Mouse (Mus musculus): ENCODE data around the gene Flt4. TPM values are rescaled to one million over a fixed set of nuclear protein-coding genes. Genes with fewer than 3 reads are reported as not detected.
A peak's percentile ranks its signal among the peaks of the same experiment; 100 is the strongest.

Flt4 gene
- polyA plus RNA-seq, 1 experiment, result 0.01 TPM

GRCm38 (mm10) chr11:49650994-49651761 lies 42.1 kb downstream of the Flt4 start:
- H3K36me3 ChIP-seq (ENCODE audit: control insufficient read depth, insufficient read depth), result no peaks in the 10 kb centered on the region
- no peak overlapping the region for H3K4me3 ChIP-seq
- H3K27me3 ChIP-seq (ENCODE audit: control insufficient read depth, insufficient read depth, insufficient read length), result peaks cover 7% of the 10 kb centered on the region
- no peak overlapping the region for H3ac ChIP-seq (ENCODE audit: control insufficient read depth, insufficient read length)
- no peaks in the 10 kb centered on the region for H3K79me2 ChIP-seq (ENCODE audit: control insufficient read depth, insufficient read depth)
- TF ChIP-seq SRF (IDR thresholded peaks at IDR 0.05; ENCODE audit: control insufficient read depth, insufficient read length, low read depth) (no peak), CEBPB (IDR thresholded peaks at IDR 0.05; ENCODE audit: insufficient read depth, poor library complexity, severe bottlenecking) (no peak), POLR2A (IDR thresholded peaks at IDR 0.05; ENCODE audit: insufficient read length, low read depth) (no peak), E2F4 (IDR thresholded peaks at IDR 0.05; ENCODE audit: insufficient read depth) (no peak), TCF3 (IDR thresholded peaks at IDR 0.05; ENCODE audit: insufficient read length, low read depth) (no peak), USF1 (IDR thresholded peaks at IDR 0.05; ENCODE audit: low read depth) (no peak), POLR2AphosphoS2 (IDR thresholded peaks at IDR 0.05; ENCODE audit: insufficient read length, low read depth) (no peak), MYOG (IDR thresholded peaks at IDR 0.05; ENCODE audit: control insufficient read depth in 1 of 3, insufficient read depth in 1 of 3, insufficient read length in 2 of 3, low read depth in 2 of 3) (no peak), TCF12 (IDR thresholded peaks at IDR 0.05; ENCODE audit: insufficient read depth, poor library complexity, severe bottlenecking) (no peak), REST (IDR thresholded peaks at IDR 0.05; ENCODE audit: insufficient read depth, insufficient read length) (no peak), MYOD1 (IDR thresholded peaks at IDR 0.05; ENCODE audit: control insufficient read depth in 1 of 3, insufficient read length in 2 of 3, low read depth in 2 of 3) (no peak), MAX (IDR thresholded peaks at IDR 0.05; ENCODE audit: low read depth) (no peak)
- peak overlapping the region; percentile 21 for H3K4me2 ChIP-seq (ENCODE audit: low read depth)

- Histone ChIP-seq H3K36me3 (ENCODE audit: control insufficient read depth, insufficient read depth) (no peaks in the 10 kb centered on the region), H3K4me2 (ENCODE audit: low read depth) (peak overlapping the region; percentile 21), H3K79me2 (ENCODE audit: control insufficient read depth, insufficient read depth) (no peaks in the 10 kb centered on the region), H3K27me3 (ENCODE audit: control insufficient read depth, insufficient read depth, insufficient read length) (peaks cover 7% of the 10 kb centered on the region), H3ac (ENCODE audit: control insufficient read depth, insufficient read length) (no peak overlapping the region), H3K4me3 (no peak overlapping the region)
- TF ChIP-seq POLR2AphosphoS2 (IDR thresholded peaks at IDR 0.05; ENCODE audit: insufficient read length, low read depth) (no peak), CEBPB (IDR thresholded peaks at IDR 0.05; ENCODE audit: insufficient read depth, poor library complexity, severe bottlenecking) (no peak), USF1 (IDR thresholded peaks at IDR 0.05; ENCODE audit: low read depth) (no peak), TCF12 (IDR thresholded peaks at IDR 0.05; ENCODE audit: insufficient read depth, poor library complexity, severe bottlenecking) (no peak), MYOD1 (IDR thresholded peaks at IDR 0.05; ENCODE audit: control insufficient read depth in 1 of 3, insufficient read length in 2 of 3, low read depth in 2 of 3) (no peak), POLR2A (IDR thresholded peaks at IDR 0.05; ENCODE audit: insufficient read length, low read depth) (no peak), TCF3 (IDR thresholded peaks at IDR 0.05; ENCODE audit: insufficient read length, low read depth) (no peak), E2F4 (IDR thresholded peaks at IDR 0.05; ENCODE audit: insufficient read depth) (no peak), REST (IDR thresholded peaks at IDR 0.05; ENCODE audit: insufficient read depth, insufficient read length) (no peak), SRF (IDR thresholded peaks at IDR 0.05; ENCODE audit: control insufficient read depth, insufficient read length, low read depth) (no peak), MYOG (IDR thresholded peaks at IDR 0.05; ENCODE audit: control insufficient read depth in 1 of 3, insufficient read depth in 1 of 3, insufficient read length in 2 of 3, low read depth in 2 of 3) (no peak), MAX (IDR thresholded peaks at IDR 0.05; ENCODE audit: low read depth) (no peak)
Observed at GRCm38 (mm10) chr11:49651762-49652322, 42.8 kb downstream of the Flt4 start.

- H3K4me3 ChIP-seq, result no peak overlapping the region
- TF ChIP-seq TCF3 (IDR thresholded peaks at IDR 0.05; ENCODE audit: insufficient read length, low read depth), result no peak
- no peak for TF ChIP-seq MYOD1 (IDR thresholded peaks at IDR 0.05; ENCODE audit: control insufficient read depth in 1 of 3, insufficient read length in 2 of 3, low read depth in 2 of 3)
- no peak for TF ChIP-seq REST (IDR thresholded peaks at IDR 0.05; ENCODE audit: insufficient read depth, insufficient read length)
- H3K79me2 ChIP-seq (ENCODE audit: control insufficient read depth, insufficient read depth), result no peaks in the 10 kb centered on the region
Observed at GRCm38 (mm10) chr11:49652401-49653078, 43.5 kb downstream of the Flt4 start.

GRCm38 (mm10) chr11:49653079-49653408 lies 44.0 kb downstream of the Flt4 start:
- H3K4me2 ChIP-seq (ENCODE audit: low read depth), result no peak overlapping the region
- no peak overlapping the region for H3ac ChIP-seq (ENCODE audit: control insufficient read depth, insufficient read length)
- TF ChIP-seq TCF3 (IDR thresholded peaks at IDR 0.05; ENCODE audit: insufficient read length, low read depth), result no peak
- TF ChIP-seq SRF (IDR thresholded peaks at IDR 0.05; ENCODE audit: control insufficient read depth, insufficient read length, low read depth), result no peak
- no peak for TF ChIP-seq POLR2A (IDR thresholded peaks at IDR 0.05; ENCODE audit: insufficient read length, low read depth)
- TF ChIP-seq USF1 (IDR thresholded peaks at IDR 0.05; ENCODE audit: low read depth), result no peak
- no peak for TF ChIP-seq E2F4 (IDR thresholded peaks at IDR 0.05; ENCODE audit: insufficient read depth)
- no peak for TF ChIP-seq CEBPB (IDR thresholded peaks at IDR 0.05; ENCODE audit: insufficient read depth, poor library complexity, severe bottlenecking)
- no peak for TF ChIP-seq MAX (IDR thresholded peaks at IDR 0.05; ENCODE audit: low read depth)
- TF ChIP-seq TCF12 (IDR thresholded peaks at IDR 0.05; ENCODE audit: insufficient read depth, poor library complexity, severe bottlenecking), result no peak
- no peak for TF ChIP-seq MYOD1 (IDR thresholded peaks at IDR 0.05; ENCODE audit: control insufficient read depth in 1 of 3, insufficient read length in 2 of 3, low read depth in 2 of 3)
- TF ChIP-seq POLR2AphosphoS2 (IDR thresholded peaks at IDR 0.05; ENCODE audit: insufficient read length, low read depth), result no peak
- TF ChIP-seq REST (IDR thresholded peaks at IDR 0.05; ENCODE audit: insufficient read depth, insufficient read length), result no peak
- TF ChIP-seq MYOG (IDR thresholded peaks at IDR 0.05; ENCODE audit: control insufficient read depth in 1 of 3, insufficient read depth in 1 of 3, insufficient read length in 2 of 3, low read depth in 2 of 3), result no peak
- no peak overlapping the region for H3K4me3 ChIP-seq
- no peaks in the 10 kb centered on the region for H3K27me3 ChIP-seq (ENCODE audit: control insufficient read depth, insufficient read depth, insufficient read length)
- H3K36me3 ChIP-seq (ENCODE audit: control insufficient read depth, insufficient read depth), result no peaks in the 10 kb centered on the region
- H3K79me2 ChIP-seq (ENCODE audit: control insufficient read depth, insufficient read depth), result no peaks in the 10 kb centered on the region

More at GRCm38 (mm10) chr11:49652401-49653078, 43.5 kb downstream of the Flt4 start:
- Histone ChIP-seq H3K4me2 (ENCODE audit: low read depth) (no peak overlapping the region), H3ac (ENCODE audit: control insufficient read depth, insufficient read length) (no peak overlapping the region), H3K36me3 (ENCODE audit: control insufficient read depth, insufficient read depth) (no peaks in the 10 kb centered on the region), H3K27me3 (ENCODE audit: control insufficient read depth, insufficient read depth, insufficient read length) (peaks cover 2% of the 10 kb centered on the region)
